Mouse (Mus musculus) embryonic facial prominence, embryonic 14.5 days (tissue): ENCODE data around the gene Map3k9. TPM values are rescaled to one million over a fixed set of nuclear protein-coding genes. Genes with fewer than 3 reads are reported as not detected.

ENCODE experiments used
- polyA plus RNA-seq: library from polyadenylated mRNA; unstranded; fragments of >200 nt; fragmentation: Nextera tagmentation; extraction: Ambion mirVana; gene quantifications from 2 replicates; pipeline ENCODE4 v1.2.1, GENCODE M21; 2014

Gene Map3k9
- polyA plus RNA-seq, 1 experiment from 2014 or later, result 1.5 TPM

Other genes with a start within 250 kb of the Map3k9 start
- 27.6 and 29.4 TPM in 2 replicates for gene Gm20498, start 248.3 kb downstream of the Map3k9 start, polyA plus RNA-seq
- 29.1 and 30.8 TPM in 2 replicates for gene Synj2bp, start 248.3 kb downstream of the Map3k9 start, polyA plus RNA-seq
- 0.17 and 0.20 TPM in 2 replicates for gene Adam21, start 212.7 kb downstream of the Map3k9 start, polyA plus RNA-seq
- gene Med6, start 186.2 kb downstream of the Map3k9 start, polyA plus RNA-seq, result 64.7 and 67.7 TPM in 2 replicates
- 3.4 and 5.3 TPM in 2 replicates for gene Ttc9, start 149.9 kb downstream of the Map3k9 start, polyA plus RNA-seq
- gene Pcnx, start 78.8 kb upstream of the Map3k9 start, polyA plus RNA-seq, result 16.7 and 20.0 TPM in 2 replicates